Mouse (Mus musculus): ENCODE measurements at regions not wholly inside any gene's neighbourhood (a gene's known extent, or its start where the extent isn't known, plus 50 kb on each side); places are given as distances from the start of the nearest gene placed in this dataset.

DNA sequence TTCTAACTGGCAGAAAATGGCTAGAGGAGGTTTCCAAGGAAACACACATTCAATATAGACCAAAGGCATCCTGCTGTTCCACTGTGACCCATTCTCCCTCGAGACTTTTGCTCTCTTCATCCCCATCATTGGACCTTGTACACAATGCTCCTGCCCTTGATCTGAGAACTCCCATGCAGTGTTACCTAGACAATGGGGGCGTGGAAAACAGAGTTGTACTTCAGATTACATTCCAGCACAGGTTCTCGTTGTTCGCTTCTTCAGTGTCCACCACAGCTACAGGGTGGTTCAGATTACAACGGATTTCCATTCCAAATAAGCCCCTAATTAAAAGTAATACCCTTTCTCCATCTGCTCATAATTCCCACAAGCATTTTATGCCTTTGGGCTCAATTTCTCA is 186.8 kb upstream of the Thbs1 start:
- no peak for DNase-seq

GRCm38 (mm10) chr2:117925412-117925811 is 186.3 kb upstream of the Thbs1 start:
- DNase-seq: no peak

GRCm38 (mm10) chr2:117928062-117928461 is 183.6 kb upstream of the Thbs1 start:
- DNase-seq: no peak

DNA sequence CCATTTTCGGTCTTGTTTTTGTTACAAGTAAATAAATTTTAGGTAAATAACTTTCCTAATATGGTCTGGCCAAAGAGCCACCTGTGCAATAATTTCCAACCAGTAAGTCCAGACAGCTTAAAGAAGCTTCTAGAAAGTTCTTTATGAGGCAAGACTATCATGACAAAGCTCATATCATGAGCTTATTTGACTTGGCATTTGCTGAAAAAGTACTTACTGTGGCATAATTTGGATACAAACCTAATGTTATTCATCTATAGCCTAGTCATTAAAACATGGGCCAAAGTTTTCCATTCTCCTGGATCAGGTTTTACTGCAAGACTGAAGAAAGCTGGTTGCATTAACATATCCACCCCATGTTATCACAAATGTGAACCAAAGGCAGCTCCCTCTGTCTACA is 182.1 kb upstream of the Thbs1 start:
- DNase-seq: no peak

DNA sequence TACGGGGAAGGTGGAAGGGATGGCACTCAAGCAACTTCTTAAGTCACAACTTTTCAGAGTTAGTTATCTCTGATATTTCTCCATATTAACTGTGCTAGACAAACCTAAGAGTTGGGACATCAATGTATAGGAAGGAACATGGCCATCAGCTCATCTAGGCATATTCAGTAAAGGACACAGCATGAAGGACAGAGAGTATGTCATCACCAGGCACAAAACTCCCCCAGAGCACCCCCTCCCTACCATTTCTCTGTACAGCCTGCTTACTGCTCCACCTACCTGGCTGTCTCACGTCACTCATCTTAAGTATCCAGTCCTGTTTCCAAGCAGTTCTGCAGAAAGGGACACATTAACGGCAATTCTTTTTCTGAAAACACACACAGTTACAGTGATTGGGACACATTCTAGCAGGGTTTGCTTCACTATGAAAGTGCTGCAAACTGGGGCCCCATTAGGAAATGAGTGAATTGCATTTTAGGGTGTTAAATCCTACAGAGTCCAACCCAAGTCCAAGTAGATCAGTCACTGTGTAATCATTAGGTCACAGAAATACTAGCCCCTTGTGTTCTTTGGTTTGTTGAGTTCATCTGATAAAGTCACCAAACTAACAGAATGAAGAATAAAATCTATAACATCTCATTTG is 180.7 kb upstream of the Thbs1 start:
- DNase-seq: no peak

- no peak for DNase-seq
These were observed 175.1 kb upstream of the Thbs1 start for GRCm38 (mm10) chr2:117936590-117936989.

- no peak for DNase-seq
These were observed 173.2 kb upstream of the Thbs1 start for GRCm38 (mm10) chr2:117938283-117939049.

GRCm38 (mm10) chr2:117941517-117942096 is 170.1 kb upstream of the Thbs1 start:
- peak in 1 of 2 experiments; percentile 26 for DNase-seq

GRCm38 (mm10) chr2:117943666-117944065 is 168.0 kb upstream of the Thbs1 start:
- DNase-seq: peak; percentile 71 to 84

GRCm38 (mm10) chr2:117944325-117944724 is 167.4 kb upstream of the Thbs1 start:
- no peak for DNase-seq

DNA sequence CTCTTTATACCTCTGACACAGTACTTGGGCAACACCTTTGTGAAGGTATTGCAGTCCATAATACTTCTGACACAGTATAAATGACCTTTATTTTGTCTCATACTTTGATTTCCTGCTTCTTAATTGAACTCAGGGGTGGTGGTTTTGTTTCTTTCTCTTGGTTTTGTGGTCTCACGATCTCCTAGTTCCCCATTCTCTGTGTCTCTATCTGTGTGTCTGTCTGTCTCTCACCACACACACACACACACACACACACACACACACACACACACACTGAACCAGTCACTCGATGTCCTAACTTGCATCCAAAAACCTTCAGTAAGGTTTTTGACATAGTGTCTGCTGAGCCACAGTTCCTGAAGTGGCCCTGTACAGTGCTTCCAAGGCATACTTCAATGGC is 166.7 kb upstream of the Thbs1 start:
- no peak for DNase-seq

DNA sequence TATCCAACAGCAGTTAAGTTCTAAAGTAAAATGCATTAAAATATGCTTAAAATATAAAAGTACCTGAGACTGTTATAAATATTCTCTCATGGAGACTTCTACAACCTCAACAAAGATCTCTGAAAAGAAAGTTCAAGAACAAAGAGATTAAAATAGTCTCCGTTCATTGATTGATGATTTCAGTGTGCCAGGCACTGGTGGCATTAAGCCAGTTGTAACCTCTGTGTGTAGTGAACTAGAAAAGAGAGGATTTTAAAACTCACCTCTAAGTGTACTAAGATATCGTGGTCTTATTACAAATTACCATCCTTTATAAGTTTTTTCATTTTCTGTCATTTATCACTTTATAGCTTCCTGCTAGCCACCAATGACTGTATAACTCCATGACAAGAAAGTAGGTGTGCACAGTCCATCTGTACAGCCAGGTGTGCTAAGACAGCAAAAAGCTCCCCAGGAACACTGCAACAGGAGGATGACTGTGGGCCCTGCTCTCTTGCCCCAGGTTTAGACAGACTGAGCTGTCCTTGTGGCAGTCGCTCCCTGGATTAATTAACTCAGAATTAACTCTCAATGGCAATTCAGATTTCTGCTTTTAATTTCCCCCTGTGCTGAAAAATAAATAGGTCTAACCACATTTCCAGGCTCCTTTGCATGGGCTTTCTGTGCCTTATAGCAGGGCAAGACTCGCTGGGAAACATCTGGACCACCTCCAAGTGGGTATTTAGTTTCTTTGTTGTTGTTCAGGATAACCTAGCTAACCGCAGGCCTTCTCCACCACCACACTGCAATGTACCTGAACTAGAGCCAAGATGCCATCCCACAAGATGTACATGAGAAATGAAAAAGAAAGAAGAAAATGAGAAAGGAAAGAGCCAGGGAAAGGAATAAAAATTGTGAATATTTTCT is 161.0 kb upstream of the Thbs1 start:
- DNase-seq: no peak

DNA sequence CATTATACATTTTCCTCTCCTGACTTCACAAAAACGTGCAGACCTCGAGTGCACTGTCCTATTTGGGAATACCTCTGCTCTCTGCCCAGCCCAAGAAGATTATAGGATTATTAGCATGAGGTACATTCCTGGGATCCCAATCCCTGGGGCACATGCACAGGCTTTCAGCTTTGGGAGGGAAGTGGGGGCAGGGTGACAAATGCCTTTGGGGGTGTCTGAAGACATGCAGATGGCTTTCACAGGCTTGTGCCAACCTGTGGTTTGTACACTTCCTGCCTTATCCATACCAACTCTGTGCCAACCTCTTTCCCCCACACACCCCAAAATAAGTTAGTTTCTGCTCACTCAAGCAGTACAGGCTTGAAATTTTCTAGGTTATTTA is 160.3 kb upstream of the Thbs1 start:
- no peak for DNase-seq

GRCm38 (mm10) chr2:117958737-117959136 is 152.9 kb upstream of the Thbs1 start:
- no peak for DNase-seq

GRCm38 (mm10) chr2:117959440-117959839 is 152.2 kb upstream of the Thbs1 start:
- DNase-seq: no peak

DNA sequence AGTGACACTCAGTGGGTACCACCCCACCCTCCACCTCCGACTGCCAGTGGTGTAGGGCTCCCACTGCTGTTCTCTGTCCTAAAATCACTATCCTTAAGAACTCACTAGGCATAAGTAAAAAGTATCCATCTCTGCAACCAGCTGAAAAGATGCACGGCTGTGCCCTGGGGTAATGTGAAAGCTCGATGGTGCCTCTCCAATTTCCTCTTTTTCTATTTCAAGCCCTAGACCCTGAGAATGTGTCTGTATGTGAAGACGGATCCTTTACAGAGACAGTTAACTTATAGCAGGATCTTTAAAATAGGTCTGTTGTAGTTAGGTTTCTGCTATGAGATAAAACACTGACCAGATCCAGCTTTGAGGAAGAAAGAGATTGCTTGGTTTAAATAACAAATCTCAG is 149.1 kb upstream of the Thbs1 start:
- DNase-seq: no peak

DNA sequence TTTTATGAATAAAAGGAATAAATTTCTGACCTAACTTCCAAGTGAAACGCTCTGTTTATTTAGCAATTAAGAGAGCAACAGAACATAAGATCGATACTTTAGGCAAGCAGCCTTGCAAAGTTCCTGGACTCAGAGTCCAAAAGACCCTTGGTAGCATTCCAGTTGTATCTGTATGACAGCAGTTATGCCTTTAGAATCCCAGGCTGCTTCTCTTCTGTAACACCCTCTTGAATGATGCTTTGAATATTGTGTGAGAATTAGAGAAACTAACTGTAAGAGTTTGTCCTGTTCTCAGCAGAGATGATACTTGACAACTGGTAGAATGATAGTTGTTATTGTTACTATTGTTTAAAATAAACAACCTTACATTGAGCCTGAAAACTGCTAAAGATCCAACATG is 148.2 kb upstream of the Thbs1 start:
- no peak for DNase-seq

GRCm38 (mm10) chr2:117965758-117966157 is 145.9 kb upstream of the Thbs1 start:
- DNase-seq: no peak

GRCm38 (mm10) chr2:117968731-117969130 is 142.9 kb upstream of the Thbs1 start:
- no peak for DNase-seq

- DNase-seq: no peak
These were observed 141.0 kb upstream of the Thbs1 start for GRCm38 (mm10) chr2:117970631-117971030.

DNA sequence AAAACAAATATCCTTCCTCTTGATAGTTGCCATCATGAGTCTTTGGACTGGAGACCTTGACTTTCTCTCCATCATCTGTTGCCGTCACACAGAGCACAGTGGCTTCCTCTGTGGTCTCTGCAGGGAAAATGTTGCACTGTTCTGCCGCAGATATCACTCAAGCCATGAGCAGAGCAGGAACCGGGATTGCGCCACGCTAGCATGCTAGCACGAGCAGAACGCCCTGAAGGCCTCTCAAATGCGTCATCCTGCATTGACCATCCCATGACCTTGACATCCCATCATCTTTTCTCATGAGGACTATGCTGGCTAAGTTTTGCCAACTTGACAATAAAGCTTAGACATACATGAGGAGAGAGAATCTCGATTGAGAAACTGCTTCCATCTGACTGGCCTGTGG is 134.6 kb upstream of the Thbs1 start:
- no peak for DNase-seq

DNA sequence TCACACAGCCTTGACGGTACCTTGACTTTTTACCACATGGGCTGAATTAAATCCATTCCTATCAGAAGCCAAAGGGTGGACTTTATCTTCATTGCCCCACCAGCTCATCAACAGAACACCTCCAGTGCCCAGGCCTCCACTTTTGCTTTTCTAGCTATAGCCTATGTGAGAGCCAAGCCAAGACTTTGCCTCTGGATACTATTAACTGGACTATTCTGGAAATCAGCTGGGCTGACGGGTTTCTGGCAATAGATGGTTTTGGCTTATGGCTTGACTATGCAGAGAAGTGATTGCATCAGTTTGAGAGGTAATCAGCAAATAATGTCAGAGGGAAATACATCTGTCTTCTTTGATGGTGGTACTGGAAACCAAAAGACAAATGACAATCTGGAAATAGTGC is 130.8 kb upstream of the Thbs1 start:
- DNase-seq: no peak

DNA sequence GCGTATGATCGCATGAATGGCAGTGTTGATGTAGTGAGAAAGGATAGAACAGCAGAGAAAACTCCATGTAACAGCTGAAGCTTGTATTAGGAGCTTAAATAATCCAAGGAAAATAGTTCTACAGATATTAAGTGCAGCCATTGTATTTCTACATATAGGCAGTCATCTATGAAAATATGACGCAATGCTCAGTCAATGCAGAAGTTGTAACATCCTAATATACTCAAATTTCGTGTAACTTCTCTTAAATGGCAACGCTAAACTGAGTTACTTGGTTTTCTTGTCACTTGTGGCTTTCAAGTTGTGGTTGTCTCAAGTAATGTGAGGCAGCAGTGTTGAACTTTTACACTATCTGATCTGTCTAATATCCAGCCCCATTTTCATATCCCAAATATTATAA is 127.1 kb upstream of the Thbs1 start:
- DNase-seq: no peak

All from cerebellum, postnatal 14 days (tissue).